Mouse (Mus musculus) ES-Bruce4 (cell line): ENCODE results near the gene Tmem184b. TPM values are rescaled to one million over a fixed set of nuclear protein-coding genes. Genes with fewer than 3 reads are reported as not detected.

Source experiments
- H3K27ac ChIP-seq: 2 replicates; pipeline ENCODE4 v1.5.1; 2012; ENCODE audit warnings: low read length, inconsistent platforms; ENCODE audit not compliant: insufficient read depth
- H3K27me3 ChIP-seq: 2 replicates; pipeline ENCODE4 v1.6.1; 2012; ENCODE audit warnings: mild to moderate bottlenecking, low read length, inconsistent platforms; ENCODE audit not compliant: control insufficient read depth, poor library complexity, insufficient read depth, severe bottlenecking
- H3K36me3 ChIP-seq: 2 replicates; pipeline ENCODE4 v1.6.1; 2012; ENCODE audit warnings: inconsistent platforms, mild to moderate bottlenecking, low read length, moderate library complexity; ENCODE audit not compliant: control insufficient read depth, poor library complexity, insufficient read depth, severe bottlenecking
- H3K4me1 ChIP-seq: one replicate; pipeline ENCODE4 v1.8.1; 2011; ENCODE audit warnings: low read length; ENCODE audit not compliant: control insufficient read depth, insufficient read depth
- H3K4me3 ChIP-seq: 2 replicates; pipeline ENCODE4 v1.5.1; 2011; ENCODE audit warnings: low read depth, mild to moderate bottlenecking, low read length
- H3K9ac ChIP-seq: 2 replicates; pipeline ENCODE4 v1.6.1; 2012; ENCODE audit warnings: low read depth, mild to moderate bottlenecking, inconsistent platforms; ENCODE audit not compliant: poor library complexity, severe bottlenecking
- H3K9me3 ChIP-seq: replicated peaks from 2 replicates; pipeline ENCODE4 v1.6.1; 2012; ENCODE audit warnings: mild to moderate bottlenecking, low read length, inconsistent platforms; ENCODE audit not compliant: control insufficient read depth, poor library complexity, insufficient read depth, severe bottlenecking
- CTCF ChIP-seq: IDR thresholded peaks from one replicate; pipeline ENCODE4 v1.8.1; 2011; ENCODE audit warnings: low read depth, low read length
- EP300 ChIP-seq: IDR thresholded peaks from 2 replicates; pipeline ENCODE4 v1.6.1; 2011; ENCODE audit warnings: low read depth, low read length; ENCODE audit not compliant: insufficient read depth
- POLR2A ChIP-seq: IDR thresholded peaks from one replicate; pipeline ENCODE4 v1.8.1; 2011; ENCODE audit warnings: low read length; ENCODE audit not compliant: insufficient read depth
- polyA plus RNA-seq: library from polyadenylated mRNA; stranded (reverse); fragments of >200 nt; gene quantifications from 2 replicates; pipeline ENCODE4 v1.2.4, GENCODE M21; 2011; ENCODE audit warnings: low read depth; ENCODE audit not compliant: missing spikeins, insufficient read depth, insufficient read length

Gene Tmem184b
- polyA plus RNA-seq, 1 experiment: 59.6 TPM

DNA sequence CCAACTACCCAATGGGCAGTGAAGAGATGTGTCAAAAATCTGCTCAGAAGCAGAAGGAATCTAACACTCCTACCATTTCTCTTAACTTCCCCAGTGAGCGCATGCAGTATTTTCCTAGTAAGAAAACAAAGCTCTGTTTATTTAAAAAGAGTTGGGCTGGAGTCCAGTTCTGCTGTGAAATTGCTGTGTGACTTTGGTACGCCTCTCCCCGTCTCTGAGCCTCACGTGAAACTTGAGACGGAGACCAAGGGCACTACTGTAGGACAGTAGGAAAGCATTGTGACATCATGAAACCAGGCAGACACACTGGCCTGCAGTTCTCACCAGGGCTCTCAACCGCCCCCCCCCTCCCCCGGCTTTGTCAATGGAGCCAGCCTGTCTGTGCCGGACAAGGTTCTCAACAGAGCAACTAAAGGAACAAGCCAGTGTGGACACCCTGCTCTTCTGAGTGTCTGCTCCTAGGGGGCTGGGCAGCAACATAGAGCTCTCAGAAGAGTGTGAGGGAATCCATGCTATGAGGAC lies 89.5 kb downstream of the Tmem184b start:
- Histone ChIP-seq H3K4me3 (no peak overlapping the region), H3K9me3 (no peaks in the 10 kb centered on the region), H3K36me3 (peaks cover 5% of the 10 kb centered on the region; the same call in 1 of the 2 replicates), H3K27ac (no peak overlapping the region), H3K4me1 (no peaks in the 10 kb centered on the region), H3K27me3 (no peaks in the 10 kb centered on the region), H3K9ac (no peak overlapping the region)
- TF ChIP-seq EP300: no peak
- TF ChIP-seq POLR2A: no peak
- TF ChIP-seq CTCF: no peak

Other genes starting within 250 kb of the Tmem184b start
- 0.43 and 1.4 TPM in 2 replicates for gene Sox10, start 238.3 kb downstream of the Tmem184b start, polyA plus RNA-seq
- gene Pick1, start 174.4 kb downstream of the Tmem184b start, polyA plus RNA-seq: 47.8 and 48.0 TPM in 2 replicates
- gene Gm49486, start 174.2 kb downstream of the Tmem184b start, polyA plus RNA-seq: 1.0 TPM in 2 replicates
- gene Slc16a8, start 148.8 kb downstream of the Tmem184b start, polyA plus RNA-seq: not detected in 2 replicates
- 0.69 and 1.8 TPM in 2 replicates for gene Baiap2l2, start 118.0 kb downstream of the Tmem184b start, polyA plus RNA-seq
- gene Pla2g6, start 75.2 kb downstream of the Tmem184b start, polyA plus RNA-seq: 40.2 and 40.6 TPM in 2 replicates
- gene Maff, start 56.9 kb downstream of the Tmem184b start, polyA plus RNA-seq: 12.3 and 14.5 TPM in 2 replicates
- gene Csnk1e, start 52.0 kb upstream of the Tmem184b start, polyA plus RNA-seq: 113 and 116 TPM in 2 replicates
- gene Kcnj4, start 101.7 kb upstream of the Tmem184b start, polyA plus RNA-seq: 4.5 TPM in 2 replicates
- 41.4 and 43.9 TPM in 2 replicates for gene Kdelr3, start 112.8 kb upstream of the Tmem184b start, polyA plus RNA-seq
- 375 and 392 TPM in 2 replicates for gene Ddx17, start 143.2 kb upstream of the Tmem184b start, polyA plus RNA-seq
- gene Dmc1, start 201.5 kb upstream of the Tmem184b start, polyA plus RNA-seq: 23.5 and 26.8 TPM in 2 replicates